Mouse (Mus musculus) megakaryocyte, embryonic 14.5 days (primary cell): Measurements from ENCODE around the gene Col1a1.

Experiments
- FLI1 ChIP-seq: IDR thresholded peaks from 2 replicates; pipeline ENCODE4 v1.6.1; 2012; ENCODE audit warnings: low read length, inconsistent platforms, mixed read lengths
- GATA1 ChIP-seq: IDR thresholded peaks from 3 replicates; pipeline ENCODE4 v1.6.1; 2012; ENCODE audit warnings: mixed read lengths, low read length, inconsistent platforms, borderline replicate concordance

- no peak for TF ChIP-seq GATA1
- no peak for TF ChIP-seq FLI1
Measured at GRCm38 (mm10) chr11:94901231-94901630, 34.8 kb upstream of the Col1a1 start.
